Mouse (Mus musculus): ENCODE measurements around the gene Syne1. TPM values are rescaled to one million over a fixed set of nuclear protein-coding genes. Genes with fewer than 3 reads are reported as not detected.

The Syne1 gene
- polyA plus RNA-seq, 1 experiment from 2014 or later = 3.1 TPM

- Histone ChIP-seq H3K27me3 (ENCODE audit: control insufficient read depth, insufficient read depth, low read length) (no peaks in the 10 kb centered on the region), H3K27ac (replicated peaks; ENCODE audit: low read depth, low read length) (no peak overlapping the region), H3K4me2 (ENCODE audit: low read depth, low read length) (no peak overlapping the region), H3K36me3 (replicated peaks; ENCODE audit: control insufficient read depth, insufficient read depth, low read depth, low read length) (no peaks in the 10 kb centered on the region), H3K9ac (replicated peaks; ENCODE audit: low read length) (no peak overlapping the region), H3K4me1 (ENCODE audit: control insufficient read depth, insufficient read depth, low read length) (no peaks in the 10 kb centered on the region), H3K9me3 (replicated peaks; ENCODE audit: control insufficient read depth, low read length) (no peaks in the 10 kb centered on the region), H3K4me3 (ENCODE audit: low read depth, low read length) (no peak overlapping the region)
- WGBS = 88% methylated on average over 1 of the region's 1 CpGs
- no peak for DNase-seq (ENCODE audit: low spot score)
- no peak for ATAC-seq (replicated peaks; ENCODE audit: insufficient number of reproducible peaks, low FRiP score, low TSS enrichment, low read depth)
Measured at GRCm38 (mm10) chr10:5014976-5015375, 536.3 kb downstream of the Syne1 start.

GRCm38 (mm10) chr10:5012004-5012403 is 539.3 kb downstream of the Syne1 start:
- H3K27me3 ChIP-seq (ENCODE audit: control insufficient read depth, insufficient read depth, low read length) = no peaks in the 10 kb centered on the region
- no peaks in the 10 kb centered on the region for H3K4me1 ChIP-seq (ENCODE audit: control insufficient read depth, insufficient read depth, low read length)
- H3K27ac ChIP-seq (replicated peaks; ENCODE audit: low read depth, low read length) = no peak overlapping the region
- no peak overlapping the region for H3K4me3 ChIP-seq (ENCODE audit: low read depth, low read length)
- DNase-seq (ENCODE audit: low spot score) (no peak), ATAC-seq (replicated peaks; ENCODE audit: insufficient number of reproducible peaks, low FRiP score, low TSS enrichment, low read depth) (no peak)
- H3K9ac ChIP-seq (replicated peaks; ENCODE audit: low read length) = no peak overlapping the region
- no peaks in the 10 kb centered on the region for H3K9me3 ChIP-seq (replicated peaks; ENCODE audit: control insufficient read depth, low read length)
- no peaks in the 10 kb centered on the region for H3K36me3 ChIP-seq (replicated peaks; ENCODE audit: control insufficient read depth, insufficient read depth, low read depth, low read length)
- H3K4me2 ChIP-seq (ENCODE audit: low read depth, low read length) = no peak overlapping the region

DNA sequence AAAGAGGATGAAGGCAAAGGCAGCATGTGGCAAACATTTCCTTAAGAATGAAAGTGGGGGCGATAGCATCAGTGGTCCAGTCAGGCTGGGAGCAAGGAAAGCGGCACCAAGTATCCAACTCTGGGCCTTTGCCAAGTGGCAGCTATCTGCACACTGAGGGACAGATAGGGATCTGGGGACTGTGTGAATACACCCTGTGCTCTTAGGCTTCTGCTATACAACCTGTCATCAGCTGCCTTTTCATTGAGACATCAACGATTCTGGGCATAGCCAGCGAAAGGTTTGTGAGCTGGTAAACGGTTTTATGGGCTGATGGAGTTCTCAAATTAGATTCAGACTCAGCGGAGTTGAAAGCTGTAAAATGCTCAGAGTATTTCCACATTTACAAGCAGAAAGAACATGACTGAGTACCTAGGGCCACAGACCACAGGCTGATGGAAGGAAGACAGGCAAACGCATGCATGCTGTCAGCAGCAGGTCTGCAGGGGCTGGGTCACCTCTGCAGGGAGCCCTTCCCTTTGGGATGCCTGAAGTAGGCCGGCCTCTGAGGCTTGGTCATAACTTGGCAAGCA is 542.4 kb downstream of the Syne1 start:
- no peak for ATAC-seq (replicated peaks; ENCODE audit: insufficient number of reproducible peaks, low FRiP score, low TSS enrichment, low read depth)
- Histone ChIP-seq H3K4me2 (ENCODE audit: low read depth, low read length) (no peak overlapping the region), H3K4me3 (ENCODE audit: low read depth, low read length) (no peak overlapping the region), H3K9ac (replicated peaks; ENCODE audit: low read length) (no peak overlapping the region), H3K27me3 (ENCODE audit: control insufficient read depth, insufficient read depth, low read length) (no peaks in the 10 kb centered on the region), H3K4me1 (ENCODE audit: control insufficient read depth, insufficient read depth, low read length) (no peaks in the 10 kb centered on the region), H3K27ac (replicated peaks; ENCODE audit: low read depth, low read length) (no peak overlapping the region), H3K36me3 (replicated peaks; ENCODE audit: control insufficient read depth, insufficient read depth, low read depth, low read length) (no peaks in the 10 kb centered on the region), H3K9me3 (replicated peaks; ENCODE audit: control insufficient read depth, low read length) (no peaks in the 10 kb centered on the region)
- 78% methylated on average over 8 of the region's 8 CpGs for WGBS
- DNase-seq (ENCODE audit: low spot score) = no peak

- 89% methylated on average over 3 of the region's 3 CpGs for WGBS
- DNase-seq (ENCODE audit: low spot score) = no peak
Measured at GRCm38 (mm10) chr10:4996592-4996991, 554.7 kb downstream of the Syne1 start.

GRCm38 (mm10) chr10:4993802-4994201 is 557.5 kb downstream of the Syne1 start:
- H3K36me3 ChIP-seq (replicated peaks; ENCODE audit: control insufficient read depth, insufficient read depth, low read depth, low read length) = no peaks in the 10 kb centered on the region
- H3K27me3 ChIP-seq (ENCODE audit: control insufficient read depth, insufficient read depth, low read length) = no peaks in the 10 kb centered on the region
- H3K4me1 ChIP-seq (ENCODE audit: control insufficient read depth, insufficient read depth, low read length) = no peaks in the 10 kb centered on the region
- H3K9me3 ChIP-seq (replicated peaks; ENCODE audit: control insufficient read depth, low read length) = no peaks in the 10 kb centered on the region
- H3K9ac ChIP-seq (replicated peaks; ENCODE audit: low read length) = no peak overlapping the region
- H3K4me3 ChIP-seq (ENCODE audit: low read depth, low read length) = no peak overlapping the region
- DNase-seq (ENCODE audit: low spot score) = no peak
- WGBS = 88% methylated on average over 3 of the region's 3 CpGs
- H3K4me2 ChIP-seq (ENCODE audit: low read depth, low read length) = no peak overlapping the region
- ATAC-seq (replicated peaks; ENCODE audit: insufficient number of reproducible peaks, low FRiP score, low TSS enrichment, low read depth) = no peak
- H3K27ac ChIP-seq (replicated peaks; ENCODE audit: low read depth, low read length) = no peak overlapping the region

More at GRCm38 (mm10) chr10:4996592-4996991, 554.7 kb downstream of the Syne1 start:
- Histone ChIP-seq H3K4me2 (ENCODE audit: low read depth, low read length) (no peak overlapping the region), H3K9me3 (replicated peaks; ENCODE audit: control insufficient read depth, low read length) (no peaks in the 10 kb centered on the region), H3K36me3 (replicated peaks; ENCODE audit: control insufficient read depth, insufficient read depth, low read depth, low read length) (no peaks in the 10 kb centered on the region), H3K4me1 (ENCODE audit: control insufficient read depth, insufficient read depth, low read length) (no peaks in the 10 kb centered on the region), H3K9ac (replicated peaks; ENCODE audit: low read length) (no peak overlapping the region), H3K4me3 (ENCODE audit: low read depth, low read length) (no peak overlapping the region), H3K27me3 (ENCODE audit: control insufficient read depth, insufficient read depth, low read length) (no peaks in the 10 kb centered on the region), H3K27ac (replicated peaks; ENCODE audit: low read depth, low read length) (no peak overlapping the region)
- ATAC-seq (replicated peaks; ENCODE audit: insufficient number of reproducible peaks, low FRiP score, low TSS enrichment, low read depth) = no peak

GRCm38 (mm10) chr10:4983919-4984318 is 567.4 kb downstream of the Syne1 start:
- Histone ChIP-seq H3K36me3 (replicated peaks; ENCODE audit: control insufficient read depth, insufficient read depth, low read depth, low read length) (no peaks in the 10 kb centered on the region), H3K27ac (replicated peaks; ENCODE audit: low read depth, low read length) (no peak overlapping the region)

DNA sequence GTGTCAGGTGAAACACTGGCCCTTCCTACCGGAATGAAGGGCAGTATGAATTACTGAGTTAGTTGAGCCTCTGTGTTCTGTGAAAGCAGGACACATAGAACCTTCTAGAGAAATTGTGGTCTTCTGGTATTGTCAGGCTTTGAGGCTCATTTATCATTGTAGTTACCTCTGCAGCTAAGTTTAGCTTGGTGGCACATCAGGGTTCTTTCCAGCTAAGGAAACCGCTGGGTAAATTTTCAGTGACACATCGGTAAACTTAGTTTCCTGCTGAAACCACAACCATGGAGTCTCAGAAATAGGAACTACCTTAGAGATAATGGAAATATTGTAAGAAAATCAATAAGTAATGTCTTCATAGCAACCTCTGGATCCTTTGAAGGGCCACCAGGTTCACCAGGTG is 573.9 kb downstream of the Syne1 start:
- ATAC-seq (replicated peaks; ENCODE audit: insufficient number of reproducible peaks, low FRiP score, low TSS enrichment, low read depth) (no peak), DNase-seq (ENCODE audit: low spot score) (no peak)
- H3K9me3 ChIP-seq (replicated peaks; ENCODE audit: control insufficient read depth, low read length) = no peaks in the 10 kb centered on the region
- no peak overlapping the region for H3K9ac ChIP-seq (replicated peaks; ENCODE audit: low read length)
- no peaks in the 10 kb centered on the region for H3K36me3 ChIP-seq (replicated peaks; ENCODE audit: control insufficient read depth, insufficient read depth, low read depth, low read length)
- no peaks in the 10 kb centered on the region for H3K4me1 ChIP-seq (ENCODE audit: control insufficient read depth, insufficient read depth, low read length)
- H3K27ac ChIP-seq (replicated peaks; ENCODE audit: low read depth, low read length) = no peak overlapping the region
- H3K4me2 ChIP-seq (ENCODE audit: low read depth, low read length) = no peak overlapping the region
- WGBS = 92% methylated on average over 3 of the region's 3 CpGs
- H3K4me3 ChIP-seq (ENCODE audit: low read depth, low read length) = no peak overlapping the region
- no peaks in the 10 kb centered on the region for H3K27me3 ChIP-seq (ENCODE audit: control insufficient read depth, insufficient read depth, low read length)

More at GRCm38 (mm10) chr10:4983919-4984318, 567.4 kb downstream of the Syne1 start:
- no peak for DNase-seq (ENCODE audit: low spot score)
- no peak overlapping the region for H3K4me2 ChIP-seq (ENCODE audit: low read depth, low read length)
- H3K4me3 ChIP-seq (ENCODE audit: low read depth, low read length) = no peak overlapping the region
- H3K27me3 ChIP-seq (ENCODE audit: control insufficient read depth, insufficient read depth, low read length) = no peaks in the 10 kb centered on the region
- H3K9me3 ChIP-seq (replicated peaks; ENCODE audit: control insufficient read depth, low read length) = no peaks in the 10 kb centered on the region; the same call in 1 of the 2 replicates
- no peaks in the 10 kb centered on the region for H3K4me1 ChIP-seq (ENCODE audit: control insufficient read depth, insufficient read depth, low read length)
- WGBS = 73% methylated on average over 2 of the region's 2 CpGs
- no peak for ATAC-seq (replicated peaks; ENCODE audit: insufficient number of reproducible peaks, low FRiP score, low TSS enrichment, low read depth)
- H3K9ac ChIP-seq (replicated peaks; ENCODE audit: low read length) = no peak overlapping the region

GRCm38 (mm10) chr10:4976557-4976956 is 574.7 kb downstream of the Syne1 start:
- no peaks in the 10 kb centered on the region for H3K4me1 ChIP-seq (ENCODE audit: control insufficient read depth, insufficient read depth, low read length)
- no peaks in the 10 kb centered on the region for H3K9me3 ChIP-seq (replicated peaks; ENCODE audit: control insufficient read depth, low read length)
- 91% methylated on average over 2 of the region's 2 CpGs for WGBS
- no peaks in the 10 kb centered on the region for H3K36me3 ChIP-seq (replicated peaks; ENCODE audit: control insufficient read depth, insufficient read depth, low read depth, low read length)
- no peak overlapping the region for H3K27ac ChIP-seq (replicated peaks; ENCODE audit: low read depth, low read length)
- no peak overlapping the region for H3K9ac ChIP-seq (replicated peaks; ENCODE audit: low read length)
- no peak for ATAC-seq (replicated peaks; ENCODE audit: insufficient number of reproducible peaks, low FRiP score, low TSS enrichment, low read depth)
- no peak overlapping the region for H3K4me2 ChIP-seq (ENCODE audit: low read depth, low read length)
- no peaks in the 10 kb centered on the region for H3K27me3 ChIP-seq (ENCODE audit: control insufficient read depth, insufficient read depth, low read length)
- no peak for DNase-seq (ENCODE audit: low spot score)
- no peak overlapping the region for H3K4me3 ChIP-seq (ENCODE audit: low read depth, low read length)

Measured in embryonic facial prominence, embryonic 11.5 days (tissue).